In genomic region chr8:123717516-123718490, GRCm38 (mm10) we compare ENCODE assay signal across 8 mouse cellular contexts.
DNase-seq lines count a peak whose midpoint lies in the region; TF ChIP-seq lines count a peak whose summit lies in the region.
"Had no signal": no experiment of that assay in that cellular context is flagged by ENCODE, and none has a peak within 500 bp of the region (broad histone marks: within the 10 kb centered on the region; RNA-seq: fewer than 3 reads in every experiment).

No protein-coding gene starts in this region.

- H3K9me3 ChIP-seq in ES-Bruce4 (replicated peaks; ENCODE audit: control insufficient read depth, insufficient read depth, low read length, poor library complexity, severe bottlenecking): no peaks in the 10 kb centered on the region
- no peaks in the 10 kb centered on the region for H3K9me3 ChIP-seq in heart, embryonic 10.5 days
- H3K9me3 ChIP-seq: neural tube, embryonic 13.5 days had no signal

- H3K27me3 ChIP-seq in ES-Bruce4 (ENCODE audit: control insufficient read depth, insufficient read depth, low read length, poor library complexity, severe bottlenecking): no peaks in the 10 kb centered on the region
- no peaks in the 10 kb centered on the region for H3K27me3 ChIP-seq in heart, embryonic 10.5 days (ENCODE audit: insufficient read depth, poor library complexity, severe bottlenecking)
- H3K27me3 ChIP-seq: neural tube, embryonic 13.5 days had no signal

- H3K9ac ChIP-seq in ES-Bruce4 (ENCODE audit: low read depth, poor library complexity, severe bottlenecking): no peak overlapping the region

- no peak for TF ChIP-seq POLR2A in ES-Bruce4 (IDR thresholded peaks at IDR 0.05; ENCODE audit: insufficient read depth, low read length)

- H3K4me3 ChIP-seq in ES-Bruce4 (ENCODE audit: low read depth, low read length): no peak overlapping the region
- H3K4me3 ChIP-seq in heart, embryonic 10.5 days: no peak overlapping the region
- H3K4me3 ChIP-seq: neural tube, embryonic 13.5 days had no signal

- H3K36me3 ChIP-seq in ES-Bruce4 (ENCODE audit: control insufficient read depth, insufficient read depth, low read length, poor library complexity, severe bottlenecking): no peaks in the 10 kb centered on the region
- H3K36me3 ChIP-seq in heart, embryonic 10.5 days: no peaks in the 10 kb centered on the region
- H3K36me3 ChIP-seq: neural tube, embryonic 13.5 days had no signal

- H3K4me1 ChIP-seq in ES-Bruce4 (ENCODE audit: control insufficient read depth, insufficient read depth, low read length): peaks cover 35% of the 10 kb centered on the region
- H3K4me1 ChIP-seq in heart, embryonic 10.5 days: peaks cover 80% of the 10 kb centered on the region

- peak; percentile 89 for TF ChIP-seq EP300 in ES-Bruce4 (IDR thresholded peaks at IDR 0.05; ENCODE audit: insufficient read depth, low read depth, low read length)

- no peak for TF ChIP-seq CTCF in ES-Bruce4 (IDR thresholded peaks at IDR 0.05; ENCODE audit: low read depth, low read length)

- peak overlapping the region; percentile 75 for H3K27ac ChIP-seq in ES-Bruce4 (ENCODE audit: insufficient read depth, low read length)
- peak overlapping the region; percentile 84 for H3K27ac ChIP-seq in heart, embryonic 10.5 days
- H3K27ac ChIP-seq: neural tube, embryonic 13.5 days had no signal

- WGBS in heart, embryonic 10.5 days: 51% methylated on average over 15 of the region's 15 CpGs

- peak; percentile 98 for DNase-seq in 3T3-L1 (ENCODE audit: low read depth, low spot score)
- peak; percentile 90 for DNase-seq in heart, embryonic 10.5 days (ENCODE audit: low spot score)
- DNase-seq in kidney, postnatal 14 days: peak; percentile 75
- DNase-seq in lung, postnatal 4 days: peak; percentile 76 to 85
- no peak for DNase-seq in left cerebral cortex, adult 8-10 months (ENCODE audit: low spot score in 2 of 2)
- DNase-seq in thymus, postnatal 14 days: no peak

Comparison
In these comparisons a context has a peak if more than half of its experiments do, and no peak if none do; other contexts are left out.
1. DNase-seq: peak in 3T3-L1 (single experiment), heart, embryonic 10.5 days (single experiment), kidney, postnatal 14 days (single experiment) and lung, postnatal 4 days (2 of 2); none in left cerebral cortex, adult 8-10 months (0 of 2) and thymus, postnatal 14 days (single experiment).